Mouse (Mus musculus) common myeloid progenitor, adult 5-6 weeks (primary cell): Measurements from ENCODE around the gene Cd200r3. TPM values are rescaled to one million over a fixed set of nuclear protein-coding genes. Genes with fewer than 3 reads are reported as not detected.

Source experiments
- ATAC-seq: replicated peaks from 2 replicates; pipeline ENCODE4 v1.8.0; 2016; ENCODE audit warnings: low read depth, mild to moderate bottlenecking, moderate TSS enrichment, inconsistent platforms; ENCODE audit not compliant: poor library complexity, severe bottlenecking
- total RNA-seq: library from RNA; stranded (forward); fragments of 200-1000, 187-1606 nt; gene quantifications from 2 replicates; pipeline ENCODE4 v1.2.3, GENCODE M21; 2017

Gene Cd200r3
- total RNA-seq, 1 experiment from 2014 or later = 0.14 TPM

DNA sequence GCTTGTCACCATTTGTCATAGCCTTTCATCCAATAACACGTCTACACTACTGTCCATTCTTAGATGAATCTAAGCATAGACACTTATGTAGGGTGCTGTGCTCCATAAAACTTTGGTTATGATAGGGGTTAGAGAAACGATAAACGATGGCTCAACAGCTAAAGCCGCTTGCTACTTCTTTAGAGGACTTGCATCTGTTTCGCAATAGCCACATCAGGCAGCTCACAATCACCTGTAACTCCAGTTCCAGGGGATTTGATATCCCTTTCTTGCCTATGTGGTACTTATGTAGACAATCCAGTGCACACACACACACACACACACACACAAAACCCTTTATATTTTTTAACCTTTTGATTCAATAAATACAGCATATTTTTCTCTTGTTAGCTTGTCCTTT lies 85.6 kb downstream of the Cd200r3 start:
- no peak for ATAC-seq

DNA sequence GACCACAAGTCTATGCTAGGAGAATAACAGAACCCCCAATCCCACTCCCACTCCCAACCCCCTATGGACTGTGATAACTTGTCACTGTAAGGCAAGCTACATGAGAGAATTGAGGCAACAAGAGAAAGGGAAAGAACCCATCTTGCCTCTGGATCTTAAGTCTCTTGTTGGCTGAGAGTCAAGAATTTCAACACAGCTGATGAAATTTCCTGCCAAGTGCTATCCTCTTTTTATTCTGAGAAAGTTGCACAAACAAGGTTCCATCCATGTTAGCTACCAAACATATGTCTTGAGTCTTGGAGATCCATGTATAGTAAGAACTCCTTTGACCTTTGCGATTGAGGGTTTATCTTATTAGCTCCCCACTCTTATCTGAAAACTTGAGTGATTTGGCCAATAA lies 86.0 kb downstream of the Cd200r3 start:
- ATAC-seq = no peak

DNA sequence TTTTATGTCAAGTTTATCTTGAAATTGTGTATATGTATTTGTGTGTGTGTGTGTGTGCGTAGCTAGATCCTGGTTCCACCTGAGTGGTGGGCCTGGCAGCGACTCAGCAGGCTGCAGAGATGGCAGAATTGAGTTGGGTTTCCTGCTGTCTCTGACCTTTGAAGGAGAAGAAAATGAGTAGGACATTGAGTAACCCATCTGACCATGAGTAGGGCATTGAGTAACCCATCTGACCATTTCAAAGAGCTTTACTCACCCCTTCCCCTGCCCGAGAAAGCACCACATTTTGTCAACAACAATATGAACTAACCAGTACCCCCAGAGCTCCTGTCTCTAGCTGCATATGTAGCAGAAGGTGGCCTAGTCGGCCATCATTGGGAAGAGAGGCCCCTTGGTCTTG lies 86.6 kb downstream of the Cd200r3 start:
- no peak for ATAC-seq

DNA sequence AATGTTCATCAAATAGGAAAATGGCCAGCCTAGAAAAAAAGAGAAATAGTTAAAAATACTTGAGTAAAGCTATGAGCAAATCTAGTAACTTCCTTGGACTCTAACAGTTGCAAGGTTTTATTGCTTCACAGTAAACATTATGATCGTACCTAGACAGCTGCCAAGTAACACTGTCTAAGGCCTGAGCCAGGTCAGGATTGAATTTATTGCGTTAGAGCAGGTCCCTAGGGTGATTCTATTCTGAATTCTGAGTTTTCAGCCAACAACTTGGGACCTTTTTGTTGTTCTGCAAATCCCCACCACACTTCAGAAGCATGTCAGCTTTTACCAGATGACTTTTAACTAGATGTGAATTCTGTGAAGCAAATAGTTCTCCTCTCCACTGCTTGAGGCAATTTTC lies 87.3 kb downstream of the Cd200r3 start:
- ATAC-seq = no peak

Other genes with a start within 250 kb of the Cd200r3 start
- gene Nepro, start 219.4 kb upstream of the Cd200r3 start, total RNA-seq = 22.7 and 25.1 TPM in 2 replicates
- 9.7 and 18.3 TPM in 2 replicates for gene Gtpbp8, start 197.3 kb upstream of the Cd200r3 start, total RNA-seq
- gene Cd200r1, start 177.9 kb upstream of the Cd200r3 start, total RNA-seq = 4.3 and 5.8 TPM in 2 replicates
- gene Cd200r4, start 131.9 kb upstream of the Cd200r3 start, total RNA-seq = 0.82 and 1.4 TPM in 2 replicates
- gene Cd200r2, start 76.6 kb upstream of the Cd200r3 start, total RNA-seq = not detected in 2 replicates
- gene Ccdc80, start 149.7 kb downstream of the Cd200r3 start, total RNA-seq = 0.39 TPM in 1 of 2 replicates, not detected in the other
- gene Slc35a5, start 215.0 kb downstream of the Cd200r3 start, total RNA-seq = 11.1 and 12.7 TPM in 2 replicates
- 38.1 and 41.4 TPM in 2 replicates for gene Atg3, start 215.1 kb downstream of the Cd200r3 start, total RNA-seq